Mouse (Mus musculus): ENCODE measurements around the gene Adsl.

DNA sequence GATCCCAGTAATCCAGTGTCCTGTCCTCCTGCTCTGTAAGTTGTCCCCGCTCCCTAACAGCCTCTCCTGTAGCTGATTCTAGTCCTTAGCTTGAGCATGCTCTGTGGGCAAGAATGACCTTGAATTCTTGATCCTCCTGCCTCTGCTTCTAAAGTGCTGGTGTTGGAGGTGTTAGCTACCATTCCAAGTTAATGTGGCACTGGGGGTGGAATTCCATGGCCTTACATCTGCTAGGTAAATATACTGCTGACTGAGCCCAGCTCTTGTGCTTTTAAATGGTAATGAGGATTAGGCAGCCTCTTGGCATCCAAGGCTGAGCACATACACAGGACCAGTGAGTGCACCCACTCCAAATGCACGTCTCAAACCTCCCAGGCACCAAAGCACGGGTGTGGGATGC, 6.6 kb downstream of the Adsl start:
- TF ChIP-seq CTCF (IDR thresholded peaks at IDR 0.05; ENCODE audit: low read depth, low read length) = no peak
- no peak for TF ChIP-seq POLR2A (IDR thresholded peaks at IDR 0.05; ENCODE audit: borderline replicate concordance, low read depth, low read length)
